Mouse (Mus musculus): ENCODE measurements around the gene Rpl7l1. TPM values are rescaled to one million over a fixed set of nuclear protein-coding genes. Genes with fewer than 3 reads are reported as not detected.

The Rpl7l1 gene
- polyA plus RNA-seq (2014; fragmentation: Nextera tagmentation; extraction: Ambion mirVana) = 170 and 179 TPM in 2 replicates

GRCm38 (mm10) chr17:46782341-46783221, at the start of gene Rpl7l1:
TSS of gene Rpl7l1 (minus strand) at chr17:46782672.
- peak within 1 kb of the TSS; percentile 72 for H3K4me3 ChIP-seq (ENCODE audit: low read depth, low read length)
- ATAC-seq (ENCODE audit: low FRiP score) = peak; percentile 95
- H3K27ac ChIP-seq (ENCODE audit: low read depth, low read length) = peak within 1 kb of the TSS; percentile 81
- peak within 1 kb of the TSS; percentile 73 for H3K4me2 ChIP-seq
- H3K4me1 ChIP-seq (ENCODE audit: control insufficient read depth, insufficient read depth, low read length) = peaks cover 5% of the 10 kb centered on the region; the same call in 1 of the 2 replicates
- 1% methylated on average over 44 of the region's 44 CpGs for WGBS
- H3K9ac ChIP-seq (ENCODE audit: low read length) = peak within 1 kb of the TSS; percentile 79
- no peaks in the 10 kb centered on the region for H3K9me3 ChIP-seq (ENCODE audit: control insufficient read depth, low read length)
- H3K27me3 ChIP-seq (ENCODE audit: control insufficient read depth, insufficient read depth, low read length) = no peaks in the 10 kb centered on the region
- H3K36me3 ChIP-seq (ENCODE audit: control insufficient read depth, insufficient read depth, low read length) = peaks cover 23% of the 10 kb centered on the region
- peak; percentile 98 for DNase-seq (ENCODE audit: low spot score, missing footprints)

- no peak overlapping the region for H3K4me3 ChIP-seq (ENCODE audit: low read depth, low read length)
- no peaks in the 10 kb centered on the region for H3K27me3 ChIP-seq (ENCODE audit: control insufficient read depth, insufficient read depth, low read length)
- H3K9ac ChIP-seq (ENCODE audit: low read length) = no peak overlapping the region
- DNase-seq (ENCODE audit: low spot score, missing footprints) (no peak), ATAC-seq (ENCODE audit: low FRiP score) (no peak)
- H3K4me2 ChIP-seq = no peak overlapping the region
- H3K4me1 ChIP-seq (ENCODE audit: control insufficient read depth, insufficient read depth, low read length) = no peaks in the 10 kb centered on the region
- no peaks in the 10 kb centered on the region for H3K9me3 ChIP-seq (ENCODE audit: control insufficient read depth, low read length)
- no peak overlapping the region for H3K27ac ChIP-seq (ENCODE audit: low read depth, low read length)
- 93% methylated on average over 11 of the region's 11 CpGs for WGBS
- peaks cover 1% of the 10 kb centered on the region; the same call in 1 of the 2 replicates for H3K36me3 ChIP-seq (ENCODE audit: control insufficient read depth, insufficient read depth, low read length)
Measured at GRCm38 (mm10) chr17:46829856-46830535, 47.5 kb upstream of the Rpl7l1 start.

GRCm38 (mm10) chr17:46828935-46829334, 46.5 kb upstream of the Rpl7l1 start:
- no peaks in the 10 kb centered on the region for H3K9me3 ChIP-seq (ENCODE audit: control insufficient read depth, low read length)
- H3K27me3 ChIP-seq (ENCODE audit: control insufficient read depth, insufficient read depth, low read length) = no peaks in the 10 kb centered on the region
- no peak overlapping the region for H3K4me2 ChIP-seq
- no peak overlapping the region for H3K4me3 ChIP-seq (ENCODE audit: low read depth, low read length)
- H3K9ac ChIP-seq (ENCODE audit: low read length) = no peak overlapping the region
- H3K4me1 ChIP-seq (ENCODE audit: control insufficient read depth, insufficient read depth, low read length) = no peaks in the 10 kb centered on the region
- H3K27ac ChIP-seq (ENCODE audit: low read depth, low read length) = no peak overlapping the region
- peaks cover 11% of the 10 kb centered on the region for H3K36me3 ChIP-seq (ENCODE audit: control insufficient read depth, insufficient read depth, low read length)
- ATAC-seq (ENCODE audit: low FRiP score) = no peak
- DNase-seq (ENCODE audit: low spot score, missing footprints) = no peak
- WGBS = 95% methylated on average over 3 of the region's 3 CpGs

- H3K4me2 ChIP-seq = no peak overlapping the region
Measured at GRCm38 (mm10) chr17:46823091-46823490, 40.6 kb upstream of the Rpl7l1 start.

GRCm38 (mm10) chr17:46820628-46821027, 38.2 kb upstream of the Rpl7l1 start:
- Histone ChIP-seq H3K27me3 (ENCODE audit: control insufficient read depth, insufficient read depth, low read length) (no peaks in the 10 kb centered on the region), H3K36me3 (ENCODE audit: control insufficient read depth, insufficient read depth, low read length) (peaks cover 12% of the 10 kb centered on the region), H3K27ac (ENCODE audit: low read depth, low read length) (no peak overlapping the region), H3K9ac (ENCODE audit: low read length) (no peak overlapping the region), H3K4me2 (no peak overlapping the region), H3K4me3 (ENCODE audit: low read depth, low read length) (no peak overlapping the region), H3K9me3 (ENCODE audit: control insufficient read depth, low read length) (no peaks in the 10 kb centered on the region), H3K4me1 (ENCODE audit: control insufficient read depth, insufficient read depth, low read length) (no peaks in the 10 kb centered on the region)
- WGBS = 92% methylated on average over 7 of the region's 7 CpGs
- no peak for DNase-seq (ENCODE audit: low spot score, missing footprints)
- no peak for ATAC-seq (ENCODE audit: low FRiP score)

More at GRCm38 (mm10) chr17:46823091-46823490, 40.6 kb upstream of the Rpl7l1 start:
- H3K4me1 ChIP-seq (ENCODE audit: control insufficient read depth, insufficient read depth, low read length) = no peaks in the 10 kb centered on the region
- no peaks in the 10 kb centered on the region for H3K27me3 ChIP-seq (ENCODE audit: control insufficient read depth, insufficient read depth, low read length)
- peaks cover 12% of the 10 kb centered on the region for H3K36me3 ChIP-seq (ENCODE audit: control insufficient read depth, insufficient read depth, low read length)
- WGBS = 92% methylated on average over 8 of the region's 8 CpGs
- no peaks in the 10 kb centered on the region for H3K9me3 ChIP-seq (ENCODE audit: control insufficient read depth, low read length)
- no peak overlapping the region for H3K9ac ChIP-seq (ENCODE audit: low read length)
- ATAC-seq (ENCODE audit: low FRiP score) (no peak), DNase-seq (ENCODE audit: low spot score, missing footprints) (no peak)
- no peak overlapping the region for H3K4me3 ChIP-seq (ENCODE audit: low read depth, low read length)
- no peak overlapping the region for H3K27ac ChIP-seq (ENCODE audit: low read depth, low read length)

GRCm38 (mm10) chr17:46817734-46818158, 35.3 kb upstream of the Rpl7l1 start:
- Histone ChIP-seq H3K9me3 (ENCODE audit: control insufficient read depth, low read length) (no peaks in the 10 kb centered on the region), H3K4me2 (no peak overlapping the region), H3K4me3 (ENCODE audit: low read depth, low read length) (no peak overlapping the region), H3K27ac (ENCODE audit: low read depth, low read length) (no peak overlapping the region), H3K4me1 (ENCODE audit: control insufficient read depth, insufficient read depth, low read length) (no peaks in the 10 kb centered on the region), H3K36me3 (ENCODE audit: control insufficient read depth, insufficient read depth, low read length) (no peaks in the 10 kb centered on the region), H3K9ac (ENCODE audit: low read length) (no peak overlapping the region), H3K27me3 (ENCODE audit: control insufficient read depth, insufficient read depth, low read length) (no peaks in the 10 kb centered on the region)
- DNase-seq (ENCODE audit: low spot score, missing footprints) = no peak
- ATAC-seq (ENCODE audit: low FRiP score) = no peak
- 88% methylated on average over 12 of the region's 12 CpGs for WGBS

- Histone ChIP-seq H3K4me3 (ENCODE audit: low read depth, low read length) (no peak overlapping the region), H3K36me3 (ENCODE audit: control insufficient read depth, insufficient read depth, low read length) (no peaks in the 10 kb centered on the region; the same call in 1 of the 2 replicates), H3K9me3 (ENCODE audit: control insufficient read depth, low read length) (no peaks in the 10 kb centered on the region), H3K27me3 (ENCODE audit: control insufficient read depth, insufficient read depth, low read length) (no peaks in the 10 kb centered on the region), H3K9ac (ENCODE audit: low read length) (no peak overlapping the region), H3K27ac (ENCODE audit: low read depth, low read length) (no peak overlapping the region), H3K4me2 (no peak overlapping the region), H3K4me1 (ENCODE audit: control insufficient read depth, insufficient read depth, low read length) (no peaks in the 10 kb centered on the region; the same call in 1 of the 2 replicates)
- DNase-seq (ENCODE audit: low spot score, missing footprints) (no peak), ATAC-seq (ENCODE audit: low FRiP score) (no peak)
- 70% methylated on average over 13 of the region's 13 CpGs for WGBS
Measured at GRCm38 (mm10) chr17:46816306-46816705, 33.8 kb upstream of the Rpl7l1 start.

GRCm38 (mm10) chr17:46814497-46814896, 32.0 kb upstream of the Rpl7l1 start:
- Histone ChIP-seq H3K4me2 (no peak overlapping the region), H3K4me1 (ENCODE audit: control insufficient read depth, insufficient read depth, low read length) (no peaks in the 10 kb centered on the region; the same call in 1 of the 2 replicates), H3K36me3 (ENCODE audit: control insufficient read depth, insufficient read depth, low read length) (no peaks in the 10 kb centered on the region; the same call in 1 of the 2 replicates), H3K27ac (ENCODE audit: low read depth, low read length) (no peak overlapping the region), H3K9ac (ENCODE audit: low read length) (no peak overlapping the region), H3K9me3 (ENCODE audit: control insufficient read depth, low read length) (no peaks in the 10 kb centered on the region), H3K4me3 (ENCODE audit: low read depth, low read length) (no peak overlapping the region), H3K27me3 (ENCODE audit: control insufficient read depth, insufficient read depth, low read length) (no peaks in the 10 kb centered on the region)
- no peak for DNase-seq (ENCODE audit: low spot score, missing footprints)
- ATAC-seq (ENCODE audit: low FRiP score) = no peak
- 92% methylated on average over 6 of the region's 6 CpGs for WGBS

GRCm38 (mm10) chr17:46813637-46814036, 31.2 kb upstream of the Rpl7l1 start:
- Histone ChIP-seq H3K4me2 (no peak overlapping the region), H3K27ac (ENCODE audit: low read depth, low read length) (no peak overlapping the region), H3K27me3 (ENCODE audit: control insufficient read depth, insufficient read depth, low read length) (no peaks in the 10 kb centered on the region), H3K36me3 (ENCODE audit: control insufficient read depth, insufficient read depth, low read length) (peaks cover 2% of the 10 kb centered on the region; the same call in 1 of the 2 replicates), H3K4me3 (ENCODE audit: low read depth, low read length) (no peak overlapping the region), H3K9me3 (ENCODE audit: control insufficient read depth, low read length) (no peaks in the 10 kb centered on the region), H3K9ac (ENCODE audit: low read length) (no peak overlapping the region), H3K4me1 (ENCODE audit: control insufficient read depth, insufficient read depth, low read length) (no peaks in the 10 kb centered on the region; the same call in 1 of the 2 replicates)
- no peak for ATAC-seq (ENCODE audit: low FRiP score)
- WGBS = 86% methylated on average over 8 of the region's 8 CpGs
- no peak for DNase-seq (ENCODE audit: low spot score, missing footprints)

Data from midbrain, embryonic 11.5 days (tissue).